Mouse (Mus musculus): ENCODE data around the gene Bbs2.

- TF ChIP-seq CTCF (IDR thresholded peaks at IDR 0.05; ENCODE audit: borderline replicate concordance, insufficient read depth, low read length), result no peak
- no peak for TF ChIP-seq POLR2A (IDR thresholded peaks at IDR 0.05; ENCODE audit: low read depth, low read length)
These were observed 69.0 kb downstream of the Bbs2 start for GRCm38 (mm10) chr8:94029701-94030100.
